Mouse (Mus musculus): Measurements from ENCODE around the gene Pnldc1.

GRCm38 (mm10) chr17:12866853-12867252 lies 43.2 kb downstream of the Pnldc1 start:
- TF ChIP-seq CTCF (IDR thresholded peaks at IDR 0.05; ENCODE audit: low read depth) (no peak), EP300 (IDR thresholded peaks at IDR 0.05; ENCODE audit: low read depth) (no peak)

All from heart, postnatal 0 days (tissue).